Mouse (Mus musculus) testis, postnatal 10 days (tissue): ENCODE measurements around the gene Ndufb7.
"Not testable (repeated sequence)": the region's sequence is repeated elsewhere in the genome, so short reads cannot be mapped to it uniquely, and the experiment has no call there.

ENCODE experiments used
- DNase-seq: peaks from one replicate; pipeline ENCODE4 v3.0.0; 2021; ENCODE audit warnings: low spot score

Ndufb7 gene

DNA sequence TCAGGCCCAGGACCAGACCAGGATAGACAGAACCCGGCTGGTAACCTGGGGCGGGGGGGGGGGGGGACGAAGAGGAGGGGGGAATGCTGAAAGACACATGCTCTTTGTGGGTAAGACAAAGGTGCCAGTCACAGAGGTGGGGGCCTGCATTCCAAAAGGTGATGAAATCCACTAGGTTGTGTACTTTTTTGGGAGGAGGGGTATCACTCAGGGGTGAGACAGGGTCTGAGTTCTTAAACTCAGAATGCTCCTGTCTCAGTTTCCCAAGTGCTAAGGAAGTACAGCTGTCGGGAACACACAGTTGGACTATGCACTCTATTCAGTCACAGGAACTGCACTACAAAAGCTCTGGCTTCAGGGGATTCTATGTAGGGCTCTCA lies 10.0 kb downstream of the Ndufb7 start:
- no peak for DNase-seq

DNA sequence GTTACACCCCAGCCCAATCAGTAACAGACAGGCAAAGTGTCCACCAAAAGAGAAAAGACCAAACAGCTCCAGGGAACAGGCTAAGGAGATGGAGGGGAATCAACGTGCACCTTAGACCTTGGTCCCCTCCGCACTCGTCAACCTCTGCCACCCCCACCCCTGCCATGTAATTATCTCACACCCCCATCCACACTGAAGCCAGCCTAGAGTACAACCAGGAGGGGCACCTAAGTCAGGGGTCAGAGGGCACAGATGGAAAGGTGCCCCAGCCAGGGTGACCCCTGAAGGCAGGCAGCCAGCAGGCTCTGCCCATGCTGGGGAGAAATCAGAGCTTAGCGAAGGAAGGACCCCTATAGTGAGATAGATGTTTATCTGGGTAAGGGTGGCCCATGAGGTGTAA lies 10.4 kb downstream of the Ndufb7 start:
- peak; percentile 41 for DNase-seq

DNA sequence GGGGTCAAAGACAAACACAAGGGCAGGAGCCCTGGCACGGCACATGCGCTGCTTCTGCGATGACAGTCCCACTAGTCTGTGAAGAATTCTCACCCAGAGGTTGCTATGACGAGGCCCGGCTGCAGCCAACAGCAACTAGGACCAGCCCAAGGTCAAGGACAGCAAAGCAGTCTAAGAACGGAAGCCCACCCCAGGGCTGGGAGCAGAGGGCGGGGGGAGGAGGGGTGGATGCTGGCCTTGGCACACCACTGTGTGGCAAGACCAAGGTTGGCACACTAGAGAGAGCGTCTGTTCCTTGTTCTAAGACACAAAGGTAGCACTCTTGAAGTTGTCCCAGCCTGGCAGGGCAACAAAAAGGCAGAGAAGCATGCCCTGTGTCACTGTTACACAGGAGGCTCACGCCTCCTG lies 10.9 kb downstream of the Ndufb7 start:
- peak; percentile 66 for DNase-seq

DNA sequence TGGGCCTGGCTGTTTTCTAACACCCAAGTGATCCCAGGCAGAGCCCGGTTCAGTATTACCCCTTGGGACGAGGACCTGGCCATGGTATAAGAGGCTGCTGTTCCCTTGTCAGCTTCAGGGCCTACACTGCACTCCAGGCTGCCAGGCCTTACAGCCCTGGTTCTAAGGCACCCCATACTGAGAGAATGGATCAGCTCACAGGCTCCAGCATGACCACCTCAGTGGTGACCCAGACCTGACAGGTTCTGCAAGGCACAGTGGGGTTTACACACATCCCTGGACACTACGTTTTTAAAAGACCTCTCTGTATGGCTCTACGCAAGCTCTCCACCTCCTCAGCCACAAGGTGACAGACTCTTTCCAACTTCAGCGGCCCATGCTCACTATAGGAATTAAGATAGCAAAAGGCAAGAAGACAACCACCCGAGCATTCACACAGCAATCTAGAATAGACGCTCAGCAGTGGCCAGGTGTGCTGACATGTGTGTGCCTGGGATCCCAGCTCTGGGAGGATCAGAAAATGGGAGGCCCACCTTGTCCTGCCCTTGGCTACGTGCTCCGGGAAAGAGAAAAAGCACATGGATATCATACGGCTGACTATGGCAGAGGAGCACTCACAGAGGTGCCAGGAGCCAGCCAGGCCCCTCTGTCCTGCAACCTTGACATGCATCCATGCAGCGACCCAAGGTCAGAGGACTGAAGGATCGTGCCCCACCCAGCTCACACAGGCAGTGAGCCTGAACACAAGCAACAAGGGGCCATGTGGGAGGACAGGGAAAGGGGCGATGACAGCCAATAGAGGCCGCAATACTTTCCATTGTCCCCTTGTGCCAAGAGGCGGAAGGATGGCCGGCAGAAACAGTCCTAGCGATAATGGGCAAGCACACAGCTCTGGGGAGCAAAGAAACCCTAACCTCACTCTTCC lies 11.9 kb downstream of the Ndufb7 start:
- DNase-seq: peak; percentile 51

DNA sequence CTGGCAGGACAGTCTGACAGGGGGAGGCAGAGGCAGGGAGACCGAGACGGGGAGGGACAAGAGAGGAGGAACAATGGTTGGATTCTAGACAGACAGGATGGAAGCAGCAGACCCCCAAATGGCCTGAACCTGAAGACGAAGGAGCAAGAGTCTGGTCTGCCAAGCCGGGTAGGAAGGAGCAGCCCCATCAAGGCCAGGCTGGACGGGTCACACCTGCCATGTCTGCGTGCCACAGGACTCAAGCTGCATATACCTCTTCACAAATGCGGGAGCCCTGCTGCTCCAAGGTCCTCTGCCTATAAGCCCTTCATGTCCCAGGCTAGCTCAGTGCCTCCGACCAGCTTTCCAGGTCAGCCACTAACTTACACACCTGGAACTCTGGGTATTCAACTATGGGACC lies 13.2 kb downstream of the Ndufb7 start:
- DNase-seq: no peak

DNA sequence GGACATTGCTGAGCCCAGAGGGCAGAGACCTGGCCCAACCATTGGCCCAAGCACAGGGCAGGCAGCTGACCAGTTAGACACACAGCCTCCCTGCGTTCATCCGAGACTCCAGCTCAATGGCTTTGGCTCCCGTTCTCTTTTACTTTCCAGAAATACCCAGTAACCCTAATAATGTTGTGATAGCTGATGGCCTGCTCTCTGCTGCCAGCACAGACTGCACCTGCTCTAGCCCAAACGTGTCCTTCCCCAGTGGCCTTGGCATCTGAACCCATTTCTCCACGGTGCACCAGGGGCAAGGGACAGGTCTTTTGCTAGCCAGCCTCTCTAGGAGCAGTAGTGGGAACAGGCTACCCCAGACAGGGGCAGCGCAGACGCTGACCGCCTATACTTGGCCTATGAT lies 14.4 kb downstream of the Ndufb7 start:
- peak; percentile 39 for DNase-seq

DNA sequence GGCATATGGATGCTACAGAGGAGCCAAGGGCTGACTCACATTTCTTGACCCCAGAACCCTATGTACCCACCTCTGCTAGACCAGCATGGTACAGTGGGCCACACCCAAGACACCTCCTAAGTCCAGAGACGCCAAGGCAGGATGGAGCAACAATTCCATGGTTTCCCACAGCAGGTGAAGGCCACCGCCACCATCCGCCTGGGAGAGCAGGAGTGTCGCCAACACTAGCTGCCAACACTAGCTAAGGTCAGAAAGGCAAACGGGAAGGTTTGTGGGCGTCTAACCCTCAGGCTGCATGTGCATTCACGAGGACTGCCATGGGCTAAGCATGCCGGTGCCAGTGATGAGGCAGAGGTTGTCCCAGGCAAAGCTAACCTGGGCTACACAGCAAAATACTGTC lies 15.8 kb downstream of the Ndufb7 start:
- DNase-seq: peak; percentile 36

DNA sequence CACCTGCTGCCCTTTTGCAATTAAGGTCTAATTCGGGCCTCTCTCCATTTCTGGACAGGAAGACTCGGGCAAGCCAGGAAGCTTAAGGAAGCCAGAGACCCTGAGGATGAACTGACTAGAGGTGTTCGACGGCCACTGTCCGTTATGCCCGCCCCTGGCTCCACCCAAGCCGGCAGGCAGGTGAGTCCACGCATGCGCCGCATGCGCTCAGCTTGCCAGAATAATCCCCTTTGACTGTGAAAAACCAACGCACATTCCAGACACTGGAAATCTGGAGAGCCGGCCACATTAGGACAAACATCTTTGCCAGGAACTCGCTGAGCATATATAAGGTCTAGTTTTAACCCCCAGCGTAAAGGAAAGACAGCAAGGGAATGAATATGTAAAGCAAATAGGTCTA lies 16.8 kb downstream of the Ndufb7 start:
- DNase-seq: no peak

DNA sequence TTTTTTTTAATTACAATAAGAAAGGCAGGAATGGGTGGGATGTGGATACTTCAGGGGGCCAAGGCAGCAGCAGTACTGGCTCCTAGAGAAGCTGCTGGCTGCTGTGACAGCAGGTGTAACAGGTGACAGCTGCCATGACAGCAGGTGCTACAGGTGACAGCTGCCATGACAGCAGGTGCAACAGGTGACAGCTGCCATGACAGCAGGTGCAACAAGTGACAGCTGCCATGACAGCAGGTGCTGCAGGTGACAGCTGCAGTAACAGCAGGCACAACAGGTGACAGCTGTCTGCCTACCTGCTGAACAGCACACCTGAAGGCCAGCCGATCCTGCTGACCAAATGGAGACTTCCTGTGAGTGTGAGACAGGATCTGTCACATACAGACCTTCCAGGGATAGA lies 18.3 kb downstream of the Ndufb7 start:
- no peak for DNase-seq

DNA sequence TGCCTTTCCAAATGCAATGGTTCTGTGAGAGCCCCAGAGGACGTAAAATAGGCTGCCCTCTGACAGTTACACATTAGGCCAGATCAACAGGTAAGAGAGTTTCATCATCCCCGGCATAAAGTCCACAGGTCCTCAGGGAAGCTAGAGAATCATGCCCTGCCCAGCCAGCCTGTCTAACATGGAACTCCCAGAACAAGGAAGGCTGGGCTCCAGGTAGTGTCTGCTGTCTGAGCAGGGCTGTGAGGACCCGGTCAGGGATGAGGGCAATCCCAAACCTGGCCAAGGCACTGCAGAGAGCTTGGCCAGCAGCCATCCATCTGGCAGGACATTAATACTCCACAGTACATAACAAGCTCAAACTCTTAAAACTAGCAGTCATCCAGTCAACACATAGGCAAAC lies 18.9 kb downstream of the Ndufb7 start:
- DNase-seq: no peak

DNA sequence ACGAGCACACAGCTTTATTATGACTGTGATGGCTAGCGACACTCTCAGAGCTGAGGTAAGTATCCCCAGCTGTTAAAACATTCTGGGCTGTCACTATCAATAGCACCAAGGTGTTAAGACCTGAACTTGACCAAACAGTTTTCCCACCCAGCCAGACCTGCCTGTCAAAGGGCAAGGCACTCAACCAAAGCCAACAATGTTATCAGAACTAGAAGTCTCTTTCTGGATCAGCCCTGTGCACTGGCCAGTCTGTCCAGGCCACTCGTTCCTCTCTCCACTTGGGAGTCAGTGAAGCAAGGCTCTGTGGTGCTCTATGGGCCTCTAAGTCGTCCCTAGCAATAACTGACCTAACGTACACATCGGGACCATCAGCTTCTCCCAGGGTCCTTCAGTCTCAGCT lies 21.2 kb downstream of the Ndufb7 start:
- DNase-seq: no peak

DNA sequence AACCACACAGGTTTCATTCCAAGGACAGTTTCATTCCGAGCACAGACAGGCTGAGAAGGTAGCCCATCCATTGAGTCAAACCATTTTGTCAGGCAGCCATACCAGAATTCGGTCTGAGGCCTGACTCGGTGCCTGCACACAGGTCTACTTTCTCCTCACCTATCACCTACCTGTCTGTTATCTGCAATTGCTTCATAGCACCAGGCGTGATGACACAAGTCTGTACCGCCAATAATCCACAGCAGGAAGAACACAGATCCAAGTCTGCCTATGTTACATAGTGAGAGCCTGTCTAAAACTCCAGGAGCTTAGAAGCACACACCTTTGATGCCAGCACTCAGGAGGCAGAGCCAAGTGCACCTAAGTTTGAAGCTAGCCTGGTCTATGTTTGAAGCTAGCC lies 22.4 kb downstream of the Ndufb7 start:
- DNase-seq: no peak

DNA sequence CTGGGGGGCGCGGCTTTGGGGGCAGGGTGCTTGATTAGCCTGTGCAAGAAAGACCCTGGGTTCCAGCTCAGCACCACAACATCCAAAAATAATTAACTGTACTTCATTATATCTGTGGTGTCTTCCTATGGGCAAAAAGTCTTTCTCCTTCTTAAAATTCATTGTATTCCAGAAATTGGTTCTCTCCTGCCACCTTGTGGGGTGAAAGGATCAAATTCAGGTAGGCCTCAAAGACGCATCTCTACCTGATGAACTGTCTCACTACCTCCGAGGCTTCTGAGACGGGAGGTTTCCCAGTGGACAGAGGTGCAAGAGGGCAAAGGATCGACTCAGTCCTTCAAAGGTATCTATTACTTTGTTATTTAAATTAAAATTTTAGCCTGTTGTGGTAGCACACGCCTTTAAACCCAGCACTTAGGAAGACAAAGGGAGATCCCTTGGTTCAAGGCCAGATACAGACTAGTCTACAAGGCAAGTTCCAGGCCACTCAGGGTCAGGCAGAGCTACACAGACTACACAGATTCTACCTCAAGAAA lies 24.1 kb downstream of the Ndufb7 start:
- no peak for DNase-seq

DNA sequence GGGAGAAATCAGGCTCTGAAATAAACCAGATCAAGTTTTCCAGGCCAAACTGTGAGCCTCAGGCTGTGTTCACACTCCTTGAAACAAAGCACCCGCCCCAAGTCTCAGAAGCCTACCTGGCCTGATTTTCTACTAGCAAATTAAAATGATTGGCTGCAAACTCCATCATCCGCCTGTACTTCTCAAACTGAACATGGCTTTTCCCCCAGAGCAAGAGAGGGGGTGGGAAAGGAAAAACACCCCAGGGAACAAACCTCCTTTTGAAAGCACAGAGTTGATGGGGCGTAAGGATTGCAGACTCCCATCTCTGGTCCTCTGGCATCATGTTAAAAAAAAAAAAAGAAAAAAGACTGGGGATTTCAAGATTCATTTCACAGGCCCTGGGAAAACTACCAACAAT lies 26.2 kb downstream of the Ndufb7 start:
- DNase-seq: no peak

DNA sequence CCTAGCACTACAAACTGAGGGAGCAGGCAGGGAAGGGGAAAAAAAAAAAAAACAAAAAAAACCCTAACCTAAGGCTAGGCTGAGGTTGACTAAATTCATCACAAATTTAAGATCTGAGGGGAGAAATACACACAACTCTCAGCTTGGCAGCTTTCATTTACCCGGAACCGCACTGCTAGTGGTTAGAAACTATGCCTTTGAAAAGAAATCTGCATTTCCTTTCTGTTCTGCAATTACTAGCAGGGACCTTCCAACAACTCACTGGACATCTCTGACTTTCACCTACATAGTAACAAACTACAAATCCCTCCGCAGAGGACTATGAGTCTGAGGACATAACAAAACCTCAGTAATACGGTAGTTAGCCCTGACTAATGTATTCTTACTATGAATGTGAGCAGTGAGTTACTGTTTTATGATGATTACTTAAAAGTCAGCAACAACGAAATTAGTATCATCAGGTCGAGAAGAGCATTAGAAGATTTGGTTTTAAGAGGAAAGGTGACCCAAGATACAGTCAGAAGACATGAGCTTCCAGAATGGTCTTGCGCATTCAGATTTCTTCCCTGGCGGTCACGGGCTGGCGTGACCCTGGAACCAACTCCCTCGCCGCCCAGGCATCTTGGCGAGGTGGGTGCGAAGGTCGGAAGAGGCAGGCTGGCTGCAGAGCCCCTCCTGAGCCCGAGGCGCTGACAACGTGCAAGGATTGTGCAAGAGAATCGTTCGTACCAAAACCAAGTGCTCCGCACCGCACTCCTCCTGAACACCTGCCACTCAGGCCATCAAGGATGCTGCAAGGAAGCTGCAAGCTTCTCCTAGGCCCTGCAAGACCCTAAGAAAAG lies 27.1 kb downstream of the Ndufb7 start:
- no peak for DNase-seq

DNA sequence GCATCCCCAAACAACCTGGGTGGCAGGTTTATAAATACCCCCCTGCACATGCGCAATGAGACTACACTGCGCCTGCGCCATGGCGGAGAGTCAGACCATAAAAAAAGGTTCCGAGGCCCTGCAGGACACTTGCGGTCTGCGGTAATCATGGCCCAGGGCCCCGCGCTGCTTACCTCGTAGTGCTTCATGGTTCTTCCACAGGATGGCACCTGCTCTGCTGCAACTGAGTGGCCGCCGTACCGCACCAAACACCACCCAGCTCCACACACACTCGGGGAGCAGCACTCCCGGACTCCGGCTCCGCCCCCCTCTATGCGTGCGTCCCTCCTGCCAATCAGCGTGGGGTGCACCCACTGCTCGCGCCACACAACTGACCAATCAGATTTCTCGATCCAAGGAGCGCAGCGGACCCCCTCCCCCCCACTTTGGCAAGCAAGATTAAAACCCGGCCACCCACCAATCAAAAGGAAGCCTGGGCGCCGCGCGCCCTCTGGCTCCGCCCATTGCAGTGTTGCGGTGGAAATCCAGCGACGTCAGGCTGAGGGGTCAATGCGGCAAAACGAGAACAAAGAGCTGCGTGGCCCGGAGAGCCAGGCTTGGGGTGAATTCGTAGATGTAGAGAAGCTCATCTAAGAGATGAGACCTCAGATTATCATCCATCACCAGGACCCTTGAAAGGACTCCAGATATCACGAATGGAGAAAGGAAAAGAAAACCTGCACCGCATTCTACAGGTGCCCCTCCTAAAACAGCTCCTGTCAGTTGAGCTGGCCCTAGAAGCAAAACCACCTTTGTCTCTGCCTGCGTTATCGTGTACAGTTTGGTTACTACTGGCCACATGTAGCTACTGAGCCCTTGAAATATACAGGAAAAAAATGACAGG lies 27.9 kb downstream of the Ndufb7 start:
- DNase-seq: peak; percentile 96

DNA sequence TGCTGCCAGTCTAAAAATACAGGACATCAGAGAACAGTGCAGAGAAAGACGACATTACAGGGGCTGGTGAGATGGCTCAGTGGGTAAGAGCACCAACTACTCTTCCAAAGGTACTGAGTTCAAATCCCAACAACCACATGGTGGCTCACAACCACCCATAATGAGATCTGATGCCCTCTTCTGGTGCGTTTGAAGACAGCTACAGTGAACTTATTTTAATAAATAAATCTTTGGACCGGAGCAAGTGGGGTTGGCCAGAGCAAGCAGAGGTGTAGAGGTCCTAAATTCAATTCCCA lies 28.5 kb downstream of the Ndufb7 start:
- DNase-seq: not testable (repeated sequence)

DNA sequence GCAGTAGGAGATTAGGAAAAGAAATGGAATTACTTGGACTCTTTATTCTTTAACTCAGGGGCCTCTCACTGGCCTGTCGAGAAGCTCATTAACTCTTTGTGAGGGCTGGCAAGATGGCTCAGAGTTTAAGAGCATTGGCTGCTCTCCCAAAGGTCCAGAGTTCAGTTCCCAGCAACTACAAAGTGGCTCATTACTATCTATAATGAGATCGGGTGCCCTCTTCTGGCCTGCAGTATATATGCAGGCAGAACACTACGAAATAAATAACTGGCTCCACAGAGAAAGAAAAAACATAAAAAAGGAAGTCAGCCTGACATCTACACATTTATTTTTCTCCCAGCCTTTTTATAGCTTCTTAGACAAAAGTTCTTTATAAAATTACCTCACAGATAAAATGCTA lies 29.9 kb downstream of the Ndufb7 start:
- no peak for DNase-seq

DNA sequence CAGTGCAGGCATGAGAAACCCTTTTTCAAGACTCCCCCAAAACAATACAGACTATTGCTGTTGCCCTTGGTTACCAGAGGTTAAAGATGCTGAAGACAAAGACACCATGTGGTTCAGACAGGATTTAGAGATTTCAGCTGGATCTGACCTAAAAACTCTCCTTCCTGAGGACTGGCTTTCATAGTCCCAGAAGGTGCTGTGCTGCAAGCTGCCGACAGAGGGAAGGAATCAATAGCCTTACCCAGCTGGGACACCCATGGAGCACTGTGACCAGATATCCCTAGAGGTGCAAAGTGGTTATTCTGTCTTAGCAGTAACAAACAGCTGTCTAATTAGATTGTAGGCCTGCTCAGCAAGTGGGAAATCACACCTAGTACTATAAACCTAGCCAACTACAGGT lies 31.7 kb downstream of the Ndufb7 start:
- DNase-seq: no peak

DNA sequence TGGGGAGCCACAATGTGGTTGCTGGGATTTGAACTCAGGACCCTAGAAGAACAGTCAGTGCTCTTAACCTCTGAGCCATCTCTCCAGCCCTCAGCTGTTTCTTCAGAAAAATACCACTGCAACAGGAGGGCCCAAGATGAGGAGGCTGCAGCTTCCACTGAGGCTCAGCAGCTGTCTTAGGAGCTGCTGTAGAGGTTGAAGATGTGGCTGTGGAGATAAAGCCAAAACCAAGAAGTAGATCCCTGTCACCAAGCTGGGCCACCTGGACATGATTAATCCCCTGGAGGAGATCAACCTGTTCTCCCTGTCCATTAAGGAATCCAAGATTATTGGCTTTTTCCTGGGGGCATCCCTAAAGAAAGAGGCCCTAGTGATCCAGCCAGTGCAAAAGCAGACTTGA lies 33.3 kb downstream of the Ndufb7 start:
- no peak for DNase-seq

DNA sequence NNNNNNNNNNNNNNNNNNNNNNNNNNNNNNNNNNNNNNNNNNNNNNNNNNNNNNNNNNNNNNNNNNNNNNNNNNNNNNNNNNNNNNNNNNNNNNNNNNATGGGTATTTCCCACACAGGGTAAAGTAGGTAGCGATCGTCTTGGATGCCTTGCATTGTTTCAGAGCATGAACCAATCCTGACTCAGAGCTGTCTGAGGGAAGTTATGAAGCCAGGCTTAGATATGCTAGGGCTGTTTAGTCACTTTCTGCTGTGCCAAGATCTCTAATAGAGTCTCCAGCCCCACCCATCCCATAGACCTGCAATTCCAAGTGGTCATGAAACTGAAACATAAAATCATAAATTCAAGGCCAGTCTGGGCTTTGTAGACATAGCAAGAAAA lies 36.2 kb downstream of the Ndufb7 start:
- no peak for DNase-seq

DNA sequence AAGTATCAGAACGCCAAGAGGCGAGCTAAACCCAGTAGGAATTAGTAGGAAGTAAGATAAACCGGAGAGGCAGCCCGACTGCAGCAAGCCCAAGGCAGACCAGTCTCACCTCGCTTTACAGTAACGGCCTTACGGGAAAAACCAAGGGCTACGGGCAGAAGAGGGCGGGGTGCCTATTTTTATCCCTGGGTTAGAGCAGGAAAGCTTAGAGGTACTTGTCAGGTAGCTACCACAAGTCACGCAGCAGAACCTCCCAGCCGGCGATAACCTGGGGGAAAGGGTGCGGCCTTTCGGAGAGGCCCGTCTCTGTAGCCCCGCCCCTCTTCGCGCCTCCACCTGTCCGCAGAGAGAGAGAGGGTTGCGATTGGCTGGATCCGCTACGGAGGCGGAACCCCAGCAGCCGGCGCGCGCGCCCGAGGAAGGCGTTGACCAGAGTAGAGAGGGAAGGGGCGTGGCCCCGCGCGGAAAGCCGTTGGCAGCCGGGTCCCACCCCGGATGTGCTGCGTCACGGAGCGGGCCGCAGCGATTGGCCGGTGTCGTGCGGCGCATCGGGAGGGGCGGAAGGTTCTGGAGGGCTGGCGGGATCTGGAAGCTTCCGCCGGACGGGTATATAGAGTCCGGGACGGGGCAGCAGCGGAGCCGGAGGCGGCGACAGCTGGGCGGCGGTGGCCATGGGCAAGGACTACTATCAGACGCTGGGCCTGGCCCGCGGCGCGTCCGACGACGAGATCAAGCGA lies 41.4 kb downstream of the Ndufb7 start, which contains the start of the genes Tecr and Dnajb1:
Gene Tecr, minus strand, starts transcription at position 311 of the 737 bp plus-strand sequence.
Gene Dnajb1, plus strand, starts transcription at position 533 of the 737 bp plus-strand sequence.
- peak; percentile 99 for DNase-seq
